Mouse (Mus musculus) urinary bladder, adult 18-20 months (tissue): ENCODE results near the gene Spata18.

Experiments used
- DNase-seq, 2 experiments: peaks; one replicate each; pipeline ENCODE4 v3.0.0; 2022; ENCODE audit warnings: low spot score in 2 of 2, mixed read lengths in 2 of 2

Gene Spata18

DNA sequence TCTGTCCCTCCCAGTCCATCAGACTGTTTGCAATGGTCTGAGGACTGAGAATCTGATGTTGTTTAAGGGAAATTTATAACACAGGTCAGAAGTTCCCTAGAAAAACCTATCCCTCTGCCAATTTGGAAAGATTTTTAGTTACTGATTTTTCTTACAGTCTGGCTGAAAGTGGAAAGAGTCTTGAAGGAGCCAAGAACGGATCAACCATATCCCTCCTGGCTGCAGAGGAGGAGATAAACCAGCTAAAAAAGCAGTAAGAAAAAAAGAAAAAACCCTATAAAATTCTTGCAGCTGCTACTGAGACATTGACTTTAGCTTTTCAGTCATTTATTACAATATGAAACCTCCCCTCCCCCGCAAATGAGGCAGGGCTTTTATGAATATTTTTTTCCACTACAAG is 15.5 kb downstream of the Spata18 start:
- no peak for DNase-seq

DNA sequence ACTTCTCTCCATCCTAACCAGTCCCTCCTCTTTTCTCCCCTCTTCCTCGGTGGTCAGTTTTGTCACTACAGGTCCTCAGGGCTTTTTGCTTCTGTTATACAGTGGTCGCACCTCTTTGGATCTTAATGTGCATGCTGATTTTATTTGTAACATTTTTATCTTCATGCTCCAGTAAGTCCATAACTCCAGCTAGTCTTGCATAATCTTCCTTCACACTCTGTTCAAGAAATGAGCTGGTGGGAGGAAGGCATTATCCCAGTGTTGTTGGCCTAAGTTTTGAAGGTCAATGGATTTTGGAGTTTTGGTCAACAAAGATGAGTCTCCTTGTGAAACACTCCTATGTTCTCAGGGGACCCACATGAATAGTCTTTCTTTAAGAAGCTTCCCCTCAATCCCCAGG is 16.7 kb downstream of the Spata18 start:
- no peak for DNase-seq

DNA sequence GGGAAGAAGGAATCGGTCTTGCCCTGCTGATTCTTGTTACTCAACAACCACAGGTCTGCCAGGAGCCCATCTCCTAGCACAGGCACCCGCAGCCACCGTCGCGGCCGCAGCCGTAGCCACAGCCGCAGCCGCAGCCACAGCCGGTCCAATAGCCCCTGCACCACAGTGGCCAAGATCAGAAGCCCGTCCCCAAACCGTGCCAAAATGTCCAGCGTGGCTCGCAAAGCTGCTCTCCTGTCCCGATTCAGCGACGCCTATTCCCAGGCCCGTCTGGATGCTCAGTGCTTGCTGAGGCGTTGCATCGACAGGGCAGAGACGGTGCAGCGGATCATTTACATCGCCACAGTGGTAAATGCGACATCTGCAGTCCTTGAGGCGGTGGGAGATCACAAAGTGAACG is 18.2 kb downstream of the Spata18 start:
- no peak for DNase-seq

DNA sequence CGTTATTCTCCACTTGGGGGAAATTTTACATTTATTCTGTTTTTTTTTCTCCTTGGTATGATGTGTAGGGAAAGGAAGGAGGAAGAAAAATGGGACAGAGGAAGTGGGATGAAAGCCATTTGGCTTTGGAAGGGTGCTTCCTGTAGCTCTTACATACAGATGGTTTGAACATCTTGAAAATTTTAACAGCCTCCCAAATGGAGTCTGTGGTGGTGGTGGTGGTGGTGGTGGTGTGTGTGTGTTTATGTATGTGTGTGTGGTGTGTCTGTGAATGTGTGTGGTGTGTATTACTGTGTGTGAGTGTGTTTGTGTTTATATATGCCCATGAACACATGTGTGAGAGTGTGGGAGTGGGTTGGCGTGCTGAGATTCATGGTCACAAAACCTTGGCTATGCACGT is 24.4 kb downstream of the Spata18 start:
- no peak for DNase-seq

DNA sequence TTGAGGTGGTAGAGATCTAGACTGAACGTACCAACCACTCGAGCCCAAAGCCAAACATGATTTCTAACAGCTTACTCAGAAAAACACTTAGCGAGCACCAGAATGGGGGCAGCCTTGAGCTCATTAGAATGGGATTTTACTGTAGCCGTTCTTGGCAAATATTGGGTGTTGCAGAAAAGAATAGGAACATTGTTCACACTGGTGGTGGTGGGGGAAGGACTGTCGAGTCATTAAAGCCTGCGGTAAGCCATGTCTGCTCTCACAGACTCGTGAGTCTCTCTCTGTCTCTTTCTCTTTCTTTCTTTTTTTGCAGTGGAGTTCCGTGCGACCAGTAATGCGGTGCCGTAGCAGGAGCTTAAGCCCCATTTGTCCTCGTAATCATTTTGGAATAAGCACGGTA is 25.4 kb downstream of the Spata18 start:
- no peak for DNase-seq

DNA sequence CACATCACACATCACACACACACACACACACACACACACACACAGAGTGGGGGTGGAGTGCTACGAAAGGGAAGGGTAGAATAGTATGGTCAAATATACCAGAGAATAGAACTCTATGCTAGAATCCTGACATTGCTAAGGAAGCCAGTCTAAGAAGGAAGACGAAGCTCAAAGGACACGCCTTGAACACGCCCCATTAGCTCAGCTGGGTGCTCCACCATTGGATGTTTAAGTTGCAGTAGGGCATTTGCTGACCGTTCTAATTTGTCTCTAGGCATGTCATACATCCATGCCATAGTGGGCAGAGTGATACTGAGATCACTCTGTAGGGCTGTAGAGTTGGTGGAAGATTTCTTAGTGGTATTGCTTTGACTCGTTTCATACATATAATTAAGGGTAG is 32.0 kb downstream of the Spata18 start:
- no peak for DNase-seq

DNA sequence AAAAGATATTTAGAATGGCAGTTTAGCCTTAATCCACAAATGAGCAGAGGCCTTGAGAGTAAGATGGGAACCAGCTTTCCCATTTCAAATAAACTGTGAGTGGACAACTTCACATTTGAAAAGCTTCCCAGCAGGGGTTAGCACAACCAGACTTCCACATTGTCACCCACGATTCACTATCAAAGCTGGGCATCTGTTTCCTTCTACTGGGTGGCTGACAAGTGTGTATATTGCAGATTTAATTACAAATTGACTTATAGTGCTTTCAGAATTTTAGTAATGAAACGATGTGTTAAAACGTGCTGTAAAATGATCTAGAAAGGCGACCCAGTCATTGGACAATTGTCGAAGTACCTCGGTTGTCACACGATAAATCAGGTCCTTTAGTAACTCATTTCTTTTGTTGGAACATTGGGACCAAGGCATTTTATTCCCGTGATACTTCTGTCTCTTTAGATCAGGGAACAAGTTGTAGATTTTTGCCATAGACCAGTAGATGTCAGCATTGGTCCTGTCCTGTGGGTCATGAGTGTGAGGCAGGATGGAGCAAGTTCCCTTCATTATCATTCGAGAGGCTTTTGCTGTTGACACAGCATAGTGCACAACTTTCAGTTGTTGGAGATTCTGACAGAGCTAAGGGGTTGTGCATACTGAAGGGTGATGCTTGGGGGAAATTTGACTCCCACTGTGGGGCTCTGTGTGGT is 32.7 kb downstream of the Spata18 start:
- no peak for DNase-seq

DNA sequence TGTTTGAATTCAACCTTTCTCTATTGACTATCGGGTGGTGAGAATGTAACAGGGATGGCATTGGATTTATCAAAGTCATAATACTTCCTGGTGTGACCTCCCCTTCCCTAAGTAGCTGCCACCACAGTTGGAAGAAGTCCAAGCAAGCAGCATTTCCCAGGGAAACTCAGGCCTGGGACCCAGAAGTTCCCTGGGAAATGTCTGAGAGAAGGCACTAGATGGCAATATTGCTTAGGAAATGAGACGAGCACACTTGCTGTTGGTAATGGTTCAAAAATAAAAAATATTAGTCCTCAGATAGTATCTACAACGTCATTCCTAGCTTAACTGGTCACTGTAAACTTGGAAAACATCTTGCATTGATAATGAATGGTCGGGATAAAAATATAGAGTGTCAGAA is 35.0 kb downstream of the Spata18 start:
- no peak for DNase-seq

DNA sequence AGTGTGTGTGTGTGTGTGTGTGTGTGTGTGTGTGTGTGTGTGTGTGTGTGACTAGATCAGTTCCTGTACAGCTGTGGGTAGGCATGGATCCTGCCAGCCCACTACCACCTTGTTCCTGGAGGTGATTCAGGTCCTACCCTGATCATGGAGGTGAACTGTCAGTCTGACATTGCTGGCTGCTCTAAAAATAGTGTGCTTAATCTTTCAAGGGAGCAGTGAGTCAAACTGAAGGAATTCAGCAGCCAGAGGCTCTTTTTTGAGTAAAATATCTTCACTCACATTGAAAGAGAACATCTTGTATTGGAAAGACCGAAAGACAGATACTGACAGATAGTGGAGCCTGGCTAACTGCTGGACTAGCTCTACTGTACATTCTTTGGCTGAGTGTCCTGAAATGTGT is 37.4 kb downstream of the Spata18 start:
- no peak for DNase-seq

DNA sequence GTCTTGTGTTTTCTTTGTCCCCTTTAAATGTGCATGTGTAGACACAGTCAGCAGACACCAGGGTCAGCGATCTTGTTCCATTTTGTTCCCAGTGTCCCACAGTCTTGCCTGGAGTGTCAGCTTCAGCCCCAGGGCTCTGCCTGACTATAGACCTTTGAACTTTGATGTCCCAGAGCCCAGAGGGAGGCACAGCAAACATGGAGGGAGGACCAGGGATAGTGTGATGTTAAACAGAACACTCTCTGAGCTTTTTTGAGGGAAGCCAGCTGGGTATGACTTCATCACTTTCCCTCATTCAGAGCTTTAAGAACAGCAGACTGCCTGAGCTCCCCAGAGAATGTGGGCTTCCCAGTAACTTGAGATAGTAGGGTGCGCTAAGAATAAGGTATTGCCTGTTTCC is 39.0 kb downstream of the Spata18 start:
- no peak for DNase-seq

DNA sequence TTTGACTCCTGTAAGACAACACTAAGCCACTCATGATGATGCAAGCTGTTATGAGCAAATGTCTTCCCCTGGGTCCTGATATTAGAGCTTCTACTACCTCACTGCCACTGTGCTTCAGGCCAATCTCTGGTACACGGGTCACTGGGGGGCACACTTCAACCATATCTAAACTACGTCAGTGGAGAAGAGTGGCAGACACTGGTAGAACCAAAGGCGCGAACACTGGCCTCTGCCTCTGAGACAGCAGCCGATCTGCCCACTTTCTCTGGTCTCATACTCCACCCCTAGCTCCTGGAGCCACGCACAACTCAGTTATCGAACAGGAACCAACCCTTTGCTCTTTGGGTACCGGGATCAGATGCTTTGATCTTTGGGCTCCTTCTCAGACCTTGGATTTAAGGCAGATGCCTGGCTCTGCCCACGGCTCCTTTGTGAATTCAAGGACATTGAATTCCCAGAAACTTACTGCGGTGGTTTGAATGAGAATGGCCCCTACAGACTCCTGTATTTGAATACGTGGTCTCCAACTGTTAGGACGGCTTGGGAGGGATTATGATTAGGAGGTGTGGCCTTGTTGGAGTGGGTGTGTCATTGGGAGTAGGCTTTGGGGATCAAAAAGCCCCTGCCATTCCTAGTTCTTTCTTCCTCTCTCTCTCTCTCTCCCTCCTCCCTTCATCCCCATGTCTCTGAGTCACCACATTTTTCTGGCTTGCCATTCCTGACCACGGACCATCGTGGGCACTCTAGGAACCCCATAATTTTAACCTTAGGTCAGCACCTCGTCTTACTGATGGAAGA is 40.7 kb downstream of the Spata18 start:
- DNase-seq = no peak

DNA sequence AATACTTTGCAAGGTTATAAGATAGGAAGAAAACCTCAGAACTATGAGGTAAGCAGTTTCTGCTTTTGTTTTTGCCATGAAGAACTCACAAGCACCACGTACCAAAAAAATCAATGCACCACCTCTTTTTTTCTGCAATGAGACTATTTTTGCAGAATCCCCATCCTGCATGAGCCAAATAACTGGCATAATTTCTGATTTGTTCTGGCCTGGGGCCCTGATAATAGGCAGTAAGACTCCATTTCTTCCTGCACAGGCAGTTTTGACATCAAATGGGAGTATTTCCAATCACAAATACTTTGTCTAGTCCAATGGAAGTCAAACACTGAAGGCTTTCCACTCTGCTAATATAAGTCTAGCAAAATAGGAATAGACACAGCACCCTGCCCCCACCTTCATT is 42.6 kb downstream of the Spata18 start:
- DNase-seq = no peak

DNA sequence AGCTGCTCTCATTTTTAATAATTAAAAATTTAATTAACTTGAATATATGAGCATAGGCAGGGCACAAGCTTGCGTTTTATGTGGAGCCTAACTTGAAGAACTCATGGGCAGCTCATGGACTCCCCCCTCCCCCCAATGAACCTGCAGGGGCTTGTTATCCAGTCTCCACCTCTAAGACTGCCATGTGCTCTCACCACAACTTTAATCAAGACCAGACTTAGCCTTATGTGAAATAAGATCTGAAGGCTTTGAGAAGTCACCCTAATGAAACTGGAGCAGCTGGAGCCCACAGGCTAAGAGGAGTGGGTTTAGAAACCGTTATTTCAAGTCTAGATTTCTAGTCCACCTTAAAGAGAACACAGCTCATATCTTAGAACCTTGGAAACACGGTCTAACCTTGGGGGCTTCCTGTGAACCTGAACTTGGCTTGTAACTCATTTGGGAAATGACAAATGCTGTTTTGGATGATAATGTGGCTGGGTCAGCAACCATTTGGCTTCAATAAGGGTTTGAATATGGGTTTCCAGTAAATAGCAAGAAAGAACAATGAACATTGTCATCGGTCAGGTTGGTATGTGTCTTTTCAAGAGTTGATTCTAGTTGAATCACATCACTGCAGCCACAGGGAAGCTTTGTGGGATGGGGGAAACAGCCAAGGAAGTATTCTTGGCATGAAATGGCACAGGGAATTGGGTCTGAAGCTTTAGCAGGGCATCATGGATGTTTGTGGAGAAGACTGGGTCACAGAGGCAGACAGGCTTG is 43.3 kb downstream of the Spata18 start:
- DNase-seq = no peak

DNA sequence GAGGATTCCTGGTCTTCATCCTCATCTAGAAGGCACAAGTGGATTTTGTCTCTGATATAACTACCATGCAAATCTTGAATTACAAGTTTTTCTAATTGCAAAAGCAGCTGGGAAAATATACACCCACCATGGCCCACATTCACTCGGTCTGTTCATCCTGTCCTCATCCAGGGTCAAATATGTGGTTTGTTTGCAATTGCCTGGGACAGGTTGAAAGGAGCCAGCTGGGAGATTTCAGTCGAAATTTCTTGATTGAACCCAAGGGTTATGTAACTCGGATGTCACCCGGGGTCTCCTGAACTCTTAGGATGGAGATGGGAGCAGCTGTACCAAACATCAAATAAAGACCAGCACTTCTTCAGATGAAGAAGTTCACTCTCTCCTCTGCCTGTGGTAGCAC is 46.5 kb downstream of the Spata18 start:
- DNase-seq = no peak

DNA sequence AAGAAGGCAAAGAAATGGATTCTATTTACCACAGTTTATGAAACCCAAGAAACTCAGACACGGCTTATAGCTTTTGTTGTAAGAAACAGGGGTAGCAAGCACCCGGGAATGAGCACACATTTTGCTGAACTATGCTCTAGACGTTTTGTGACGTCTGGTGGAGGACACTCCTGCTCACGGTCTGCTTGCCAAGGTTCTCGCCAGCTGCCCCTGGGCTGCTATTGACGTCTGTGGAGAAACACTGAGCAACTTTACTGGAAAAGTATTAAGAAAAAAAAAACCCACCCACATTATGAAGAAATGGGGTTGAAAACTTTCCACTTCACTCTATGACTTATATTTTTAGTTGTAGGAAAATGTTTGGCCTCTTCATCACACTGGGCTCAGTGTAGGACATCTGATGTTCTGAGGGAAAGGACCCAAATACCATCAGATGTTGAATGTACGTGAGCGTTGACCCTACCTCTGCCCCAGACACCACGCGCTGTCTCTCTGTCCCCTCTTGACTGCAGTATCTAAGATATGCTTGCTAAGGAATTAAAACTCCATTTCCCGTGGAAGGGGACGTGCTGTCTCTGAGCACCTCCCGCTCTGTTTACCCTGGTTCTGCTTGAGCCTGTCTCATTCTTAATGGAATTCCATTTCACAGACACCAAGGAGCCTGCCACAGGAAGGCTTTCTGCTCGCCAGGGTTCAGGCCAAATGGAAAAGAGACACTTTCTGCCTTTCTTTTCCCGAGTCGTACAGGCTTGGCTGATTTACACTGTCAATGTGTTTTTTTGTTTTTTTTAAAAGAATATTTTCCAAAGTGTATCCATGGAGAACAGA is 50.1 kb downstream of the Spata18 start:
- no peak for DNase-seq

DNA sequence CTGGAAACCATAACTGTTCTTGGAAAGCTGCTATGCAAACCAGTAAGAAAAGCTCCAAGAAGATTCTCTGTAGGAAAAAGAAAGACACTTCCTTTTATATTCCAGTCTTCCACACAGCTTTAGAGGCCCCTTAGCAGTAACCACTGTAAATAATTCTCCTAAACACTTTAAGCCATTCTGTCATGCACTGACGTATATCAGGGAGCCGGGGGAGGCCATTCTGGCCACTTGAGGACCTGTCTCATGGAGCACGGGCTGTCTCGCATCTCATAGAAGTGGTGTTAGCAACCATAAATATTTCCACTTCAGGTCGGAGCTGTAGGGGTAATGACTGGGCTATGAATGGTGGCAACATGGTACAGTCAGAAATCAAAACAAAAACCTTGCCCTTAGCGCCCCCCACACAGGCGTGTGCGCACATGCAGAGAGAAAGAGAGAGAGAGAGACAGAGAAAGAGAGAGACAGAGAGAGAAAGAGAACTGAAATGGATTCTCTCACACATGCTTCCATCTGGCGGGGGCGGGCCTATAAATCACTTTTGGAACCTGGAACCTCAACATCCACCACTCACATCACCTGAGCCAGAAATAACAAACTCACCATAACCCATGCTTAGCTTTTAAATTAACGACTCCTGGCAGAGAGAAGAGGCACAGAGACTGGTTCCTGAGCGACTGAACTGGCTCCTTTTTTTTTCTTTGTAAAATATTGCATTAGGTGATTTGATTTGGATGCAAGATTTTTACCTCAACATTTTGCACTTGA is 50.9 kb downstream of the Spata18 start:
- DNase-seq = no peak

DNA sequence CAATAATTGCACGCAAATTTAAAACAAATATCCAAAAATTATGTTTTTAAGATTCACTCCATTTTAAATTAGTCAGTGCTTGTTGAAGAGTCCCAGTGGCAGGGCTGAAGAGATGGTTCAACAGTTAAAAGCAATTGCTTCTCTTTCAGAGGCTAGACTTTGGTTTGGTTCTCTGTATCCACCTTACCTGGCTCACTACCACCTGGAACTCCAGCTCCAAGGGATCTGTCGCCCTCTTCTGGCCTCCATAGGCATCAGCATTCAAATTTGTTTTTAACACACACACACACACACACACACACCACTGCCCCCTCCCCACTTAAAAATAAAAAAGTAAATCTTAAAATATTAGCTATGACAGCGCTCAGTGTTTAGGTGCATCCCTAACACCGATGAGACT is 51.9 kb downstream of the Spata18 start:
- DNase-seq = no peak

DNA sequence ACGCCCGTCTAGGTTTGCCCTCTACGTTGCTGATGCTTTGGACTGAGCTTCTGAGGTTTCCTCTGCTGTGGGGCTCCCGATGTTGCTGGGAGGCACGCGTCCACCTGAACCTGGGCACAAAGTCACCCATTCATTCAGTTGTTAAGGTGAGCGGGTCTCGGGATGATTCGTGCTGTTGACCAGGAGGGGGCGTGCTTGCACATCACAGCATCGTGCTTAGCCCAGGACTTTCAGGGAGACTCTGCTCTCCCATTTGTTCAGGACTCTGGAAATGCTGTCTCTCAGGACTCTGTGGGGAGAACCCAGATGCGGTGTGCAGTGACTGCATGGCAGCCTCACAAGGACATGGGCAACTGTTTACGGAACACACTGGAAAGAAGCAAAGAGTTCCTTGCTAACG is 53.1 kb downstream of the Spata18 start:
- DNase-seq = no peak

DNA sequence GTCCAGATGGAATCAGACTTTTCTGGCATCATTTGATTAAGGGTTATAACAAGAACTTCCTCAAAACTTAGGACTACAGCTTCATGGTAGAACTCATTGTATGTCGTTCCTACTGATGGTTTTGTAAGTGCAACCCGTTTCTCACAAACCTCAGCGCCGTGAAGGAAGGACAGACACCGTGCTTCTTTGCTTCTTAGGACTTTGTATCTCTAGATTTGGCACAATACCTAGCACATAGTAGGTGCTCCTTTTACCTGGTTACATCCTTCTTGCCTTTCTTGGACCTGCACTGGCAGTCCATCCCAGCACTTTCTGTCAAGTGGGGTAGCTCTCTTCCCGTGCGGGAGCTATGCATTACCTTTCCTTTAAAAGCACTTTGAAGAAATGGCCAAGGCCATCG is 53.6 kb downstream of the Spata18 start:
- DNase-seq = no peak

DNA sequence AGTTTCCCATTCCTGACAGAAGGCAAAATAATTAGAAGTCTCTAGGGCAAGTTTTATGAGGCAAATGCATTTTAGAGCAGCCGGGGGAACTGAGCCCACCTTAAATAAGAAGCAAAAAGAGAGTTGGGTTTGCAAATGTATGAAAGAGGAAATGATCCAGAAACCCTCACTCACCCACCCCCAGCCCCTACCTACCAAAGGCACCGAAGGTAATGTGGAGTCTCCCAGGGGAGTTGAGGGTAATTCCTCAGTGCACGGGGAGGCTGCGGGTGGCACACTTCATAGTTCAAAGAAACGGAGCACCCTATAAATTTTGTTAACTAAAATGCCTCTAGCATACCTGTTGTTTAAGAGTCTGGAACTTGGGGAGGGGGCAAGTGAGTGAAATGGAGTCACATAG is 54.1 kb downstream of the Spata18 start:
- DNase-seq = no peak

DNA sequence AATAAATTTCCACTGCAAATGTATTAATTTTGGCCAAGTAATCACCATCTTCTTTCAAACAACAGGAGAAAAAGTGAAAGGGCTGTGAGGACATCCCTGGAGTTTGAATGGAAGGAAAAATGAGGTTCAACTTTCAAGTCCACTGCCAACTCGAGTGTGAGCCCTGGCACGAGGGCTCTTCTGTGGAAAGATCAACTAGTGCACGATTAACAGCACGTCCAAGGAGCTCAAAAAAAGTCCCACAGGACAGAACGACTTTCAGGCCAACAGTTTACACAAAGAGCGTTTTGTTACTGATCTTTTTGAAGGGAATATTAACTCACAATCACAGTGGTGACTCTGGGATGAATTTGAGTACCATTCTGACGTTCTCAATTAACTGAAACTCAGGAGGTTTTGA is 61.7 kb downstream of the Spata18 start:
- DNase-seq = no peak
